ENCODE assay signal across 9 mouse cellular contexts in genomic region chr4:111597249-111597661, GRCm38 (mm10).
DNase-seq lines count a peak whose midpoint lies in the region; ATAC-seq lines count a peak whose summit lies in the region.
"Had no signal": no experiment of that assay in that cellular context is flagged by ENCODE, and none has a peak within 500 bp of the region (broad histone marks: within the 10 kb centered on the region; RNA-seq: fewer than 3 reads in every experiment).

No protein-coding gene starts in this region.

- no peak overlapping the region; the same call in 1 of the 2 replicates for H3K9ac ChIP-seq in heart, embryonic 12.5 days

- no peak overlapping the region for H3K4me3 ChIP-seq in heart, embryonic 12.5 days
- H3K4me3 ChIP-seq: myocyte had no signal

- intact Hi-C loops in left cerebral cortex, postnatal 10 days (cut with DNase I), result no loop called here

- H3K4me2 ChIP-seq in heart, embryonic 12.5 days, result no peak overlapping the region

- H3K36me3 ChIP-seq in heart, embryonic 12.5 days, result no peaks in the 10 kb centered on the region

- DNase-seq in frontal cortex, postnatal 25 days (ENCODE audit: low spot score in 2 of 2), result no peak
- peak; percentile 62 for DNase-seq in adrenal gland, postnatal 14 days
- peak; percentile 51 to 71 for DNase-seq in left cerebral cortex, postnatal 10 days (ENCODE audit: extremely low spot score in 1 of 2, low spot score in 2 of 2)
- peak; percentile 21 for DNase-seq in ovary, postnatal 14 days (ENCODE audit: low spot score)
- no peak for DNase-seq in thymus, postnatal 10 days (ENCODE audit: low spot score in 2 of 2)
- no peak for DNase-seq in yolk sac, embryonic 10.5 days (ENCODE audit: low spot score)

- WGBS in heart, embryonic 12.5 days, result 85% methylated on average over 2 of the region's 2 CpGs

- H3K4me1 ChIP-seq in heart, embryonic 12.5 days (replicated peaks), result peaks cover 12% of the 10 kb centered on the region

- no peaks in the 10 kb centered on the region for H3K27me3 ChIP-seq in heart, embryonic 12.5 days (replicated peaks)

- 0 out of 2 replicates have a peak overlapping the region, but pooled peaks have one; percentile 13 for H3K27ac ChIP-seq in heart, embryonic 12.5 days (ENCODE audit: poor library complexity, severe bottlenecking)

- peak; percentile 36 for ATAC-seq in frontal cortex, adult (ENCODE audit: low TSS enrichment)
- 0 out of 2 replicates have a peak, but pooled peaks have one; percentile 22 for ATAC-seq in heart, embryonic 12.5 days (ENCODE audit: insufficient number of reproducible peaks, low FRiP score)

- no peaks in the 10 kb centered on the region for H3K9me3 ChIP-seq in heart, embryonic 12.5 days (replicated peaks)

Comparison
In these comparisons a context has a peak if more than half of its experiments do, and no peak if none do; other contexts are left out.
1. DNase-seq: peak in adrenal gland, postnatal 14 days (single experiment), left cerebral cortex, postnatal 10 days (2 of 2) and ovary, postnatal 14 days (single experiment); none in frontal cortex, postnatal 25 days (0 of 2), thymus, postnatal 10 days (0 of 2) and yolk sac, embryonic 10.5 days (single experiment).